Mouse (Mus musculus) MEL (cell line): ENCODE measurements at regions not wholly inside any gene's neighbourhood (a gene's known extent, or its start where the extent isn't known, plus 50 kb on each side); places are given as distances from the start of the nearest gene placed in this dataset.

Source experiments
- DNase-seq: peaks from one replicate; pipeline ENCODE4 v3.0.0; 2011; ENCODE audit warnings: low read depth, low spot score
- H3K27ac ChIP-seq: 2 replicates; pipeline ENCODE4 v1.5.1; 2012; ENCODE audit warnings: low read depth, mild to moderate bottlenecking, control low read depth, low read length, moderate library complexity; ENCODE audit not compliant: control insufficient read depth
- H3K27me3 ChIP-seq, 2 experiments: fragments of 150-350 bp in 1 of 2; sonication (generic) in 1 of 2; 2 replicates each; pipeline ENCODE4 v1.6.1; 2012; ENCODE audit warnings: low read length in 2 of 2, mild to moderate bottlenecking in 2 of 2, improper control_type of control experiment in 1 of 2, moderate library complexity in 1 of 2; ENCODE audit not compliant: insufficient read depth in 2 of 2, control insufficient read depth in 1 of 2
- H3K36me3 ChIP-seq, 2 experiments: 2 replicates each; pipeline ENCODE4 v1.6.1; 2012 to 2014; ENCODE audit warnings: low read length in 2 of 2, improper control_type of control experiment in 1 of 2, inconsistent platforms in 1 of 2, mild to moderate bottlenecking in 1 of 2; ENCODE audit not compliant: insufficient read depth in 2 of 2, control insufficient read depth in 1 of 2
- H3K4me1 ChIP-seq, 2 experiments: fragments of 150-350 bp in 1 of 2; sonication (generic) in 1 of 2; 2 replicates each; pipeline ENCODE4 v1.6.1; 2012; ENCODE audit warnings: low read length in 2 of 2, improper control_type of control experiment in 1 of 2, mild to moderate bottlenecking in 1 of 2; ENCODE audit not compliant: insufficient read depth in 2 of 2, control insufficient read depth in 1 of 2
- H3K4me3 ChIP-seq, 2 experiments: fragments of 150-350 bp in 1 of 2; sonication (generic) in 1 of 2; 2 replicates each; pipeline ENCODE4 v1.5.1; 2012; ENCODE audit warnings: low read depth in 2 of 2, low read length in 2 of 2, mild to moderate bottlenecking in 2 of 2, moderate library complexity in 2 of 2, control low read depth in 1 of 2, improper control_type of control experiment in 1 of 2; ENCODE audit not compliant: control insufficient read depth in 1 of 2, insufficient read depth in 1 of 2
- H3K79me2 ChIP-seq: 2 replicates; pipeline ENCODE4 v1.6.1; 2012; ENCODE audit warnings: mild to moderate bottlenecking, low read length, moderate library complexity; ENCODE audit not compliant: control insufficient read depth, poor library complexity, insufficient read depth
- H3K9ac ChIP-seq: 2 replicates; pipeline ENCODE4 v1.6.1; 2012; ENCODE audit warnings: low read depth, mild to moderate bottlenecking, control low read depth, low read length, moderate library complexity; ENCODE audit not compliant: control insufficient read depth, poor library complexity, severe bottlenecking
- H3K9me3 ChIP-seq: fragments of 150-350 bp; sonication (generic); replicated peaks from 2 replicates; pipeline ENCODE4 v1.6.1; 2012; ENCODE audit warnings: mild to moderate bottlenecking, low read length, improper control_type of control experiment, moderate library complexity; ENCODE audit not compliant: insufficient read depth
- CHD2 ChIP-seq: IDR thresholded peaks from 2 replicates; pipeline ENCODE4 v1.6.1; 2011; ENCODE audit warnings: low read length, improper control_type of control experiment
- E2F4 ChIP-seq: IDR thresholded peaks from 2 replicates; pipeline ENCODE4 v1.6.1; 2011; ENCODE audit warnings: low read depth, low read length, improper control_type of control experiment, borderline replicate concordance
- ETS1 ChIP-seq: IDR thresholded peaks from 2 replicates; pipeline ENCODE4 v1.6.1; 2012; ENCODE audit warnings: low read depth, mild to moderate bottlenecking, inconsistent platforms, low read length, improper control_type of control experiment, moderate library complexity
- GABPA ChIP-seq: IDR thresholded peaks from 2 replicates; pipeline ENCODE4 v1.6.1; 2012; ENCODE audit warnings: low read depth, mild to moderate bottlenecking, inconsistent platforms, low read length, improper control_type of control experiment, moderate library complexity
- MAX ChIP-seq: IDR thresholded peaks from 2 replicates; pipeline ENCODE4 v1.6.1; 2011; ENCODE audit warnings: low read length, improper control_type of control experiment
- MAZ ChIP-seq: IDR thresholded peaks from 2 replicates; pipeline ENCODE4 v1.6.1; 2012; ENCODE audit warnings: low read depth, mild to moderate bottlenecking, inconsistent platforms, low read length, improper control_type of control experiment
- MEF2A ChIP-seq: IDR thresholded peaks from 2 replicates; pipeline ENCODE4 v1.6.1; 2014; ENCODE audit warnings: low read depth, mild to moderate bottlenecking, inconsistent platforms, low read length, improper control_type of control experiment; ENCODE audit not compliant: poor library complexity, insufficient replicate concordance, severe bottlenecking; ENCODE audit errors: extremely low read depth
- MXI1 ChIP-seq: IDR thresholded peaks from 2 replicates; pipeline ENCODE4 v1.6.1; 2011; ENCODE audit warnings: mild to moderate bottlenecking, low read depth, low read length, improper control_type of control experiment
- NRF1 ChIP-seq: IDR thresholded peaks from 2 replicates; pipeline ENCODE4 v1.6.1; 2014; ENCODE audit warnings: low read depth, mild to moderate bottlenecking, inconsistent platforms, low read length, improper control_type of control experiment, moderate library complexity; ENCODE audit not compliant: poor library complexity, insufficient read depth, severe bottlenecking
- POLR2A ChIP-seq, 2 experiments: IDR thresholded peaks; 2 replicates each; pipeline ENCODE4 v1.6.1; 2011 to 2012; ENCODE audit warnings: low read length in 2 of 2, mild to moderate bottlenecking in 2 of 2, control low read depth in 1 of 2, improper control_type of control experiment in 1 of 2, low read depth in 1 of 2, moderate library complexity in 1 of 2; ENCODE audit not compliant: control insufficient read depth in 1 of 2, insufficient read depth in 1 of 2, poor library complexity in 1 of 2
- POLR2AphosphoS2 ChIP-seq: IDR thresholded peaks from 2 replicates; pipeline ENCODE4 v1.6.1; 2011; ENCODE audit warnings: low read length, improper control_type of control experiment
- RAD21 ChIP-seq: IDR thresholded peaks from 2 replicates; pipeline ENCODE4 v1.6.1; 2011; ENCODE audit warnings: mild to moderate bottlenecking, low read depth, low read length, improper control_type of control experiment
- RCOR1 ChIP-seq: IDR thresholded peaks from 2 replicates; pipeline ENCODE4 v1.6.1; 2012; ENCODE audit warnings: low read depth, mild to moderate bottlenecking, inconsistent platforms, low read length, improper control_type of control experiment
- USF1 ChIP-seq: IDR thresholded peaks from 2 replicates; pipeline ENCODE4 v1.6.1; 2014; ENCODE audit warnings: low read depth, mild to moderate bottlenecking, inconsistent platforms, low read length, improper control_type of control experiment, moderate library complexity
- USF2 ChIP-seq, 2 experiments: IDR thresholded peaks; 2 replicates each; pipeline ENCODE4 v1.6.1; 2011 to 2012; ENCODE audit warnings: improper control_type of control experiment in 2 of 2, low read length in 2 of 2, borderline replicate concordance in 1 of 2, inconsistent platforms in 1 of 2, low read depth in 1 of 2, mild to moderate bottlenecking in 1 of 2; ENCODE audit not compliant: insufficient read depth in 1 of 2
- ZC3H11A ChIP-seq: IDR thresholded peaks from 2 replicates; pipeline ENCODE4 v1.6.1; 2012; ENCODE audit warnings: low read depth, mild to moderate bottlenecking, inconsistent platforms, low read length, improper control_type of control experiment

GRCm38 (mm10) chr7:111155995-111156394 lies 73.2 kb upstream of the Eif4g2 start (continued):
- TF ChIP-seq POLR2AphosphoS2 (peak; percentile 13; the same call in 1 of the 2 replicates), CHD2 (no peak)

DNA sequence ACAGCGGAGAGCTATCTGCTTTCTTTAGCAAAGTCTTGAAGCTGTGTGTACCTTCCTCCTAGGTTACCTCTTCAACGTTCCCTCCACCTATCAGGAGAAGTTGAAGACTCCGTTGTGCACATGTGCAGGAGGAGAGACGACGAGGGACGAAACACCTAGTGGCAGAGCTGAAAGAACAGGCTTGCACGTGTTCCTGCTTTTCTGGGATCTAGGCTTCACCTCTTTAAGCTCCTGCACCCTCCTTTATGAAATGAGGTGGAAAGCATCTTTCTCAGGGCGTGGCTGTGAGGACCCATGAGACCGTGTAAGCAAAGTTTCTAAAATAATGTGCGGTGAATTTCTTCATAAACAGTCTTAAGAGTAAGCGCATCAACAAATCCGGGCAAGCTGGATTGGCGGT lies 71.4 kb upstream of the Eif4g2 start:
- peaks cover 0 to 11% of the 10 kb centered on the region in 2 experiments; a peak in 2 of 4 replicates for H3K36me3 ChIP-seq
- no peak overlapping the region for H3K4me3 ChIP-seq
- H3K79me2 ChIP-seq = no peaks in the 10 kb centered on the region; the same call in 1 of the 2 replicates
- no peak for DNase-seq
- H3K9me3 ChIP-seq = no peaks in the 10 kb centered on the region
- TF ChIP-seq MEF2A (no peak), RCOR1 (no peak), MXI1 (no peak), MAZ (no peak)
- peaks cover 5 to 15% of the 10 kb centered on the region in 2 experiments for H3K4me1 ChIP-seq
- H3K27ac ChIP-seq = no peak overlapping the region
- H3K27me3 ChIP-seq = no peaks in the 10 kb centered on the region
- H3K9ac ChIP-seq = no peak overlapping the region

DNA sequence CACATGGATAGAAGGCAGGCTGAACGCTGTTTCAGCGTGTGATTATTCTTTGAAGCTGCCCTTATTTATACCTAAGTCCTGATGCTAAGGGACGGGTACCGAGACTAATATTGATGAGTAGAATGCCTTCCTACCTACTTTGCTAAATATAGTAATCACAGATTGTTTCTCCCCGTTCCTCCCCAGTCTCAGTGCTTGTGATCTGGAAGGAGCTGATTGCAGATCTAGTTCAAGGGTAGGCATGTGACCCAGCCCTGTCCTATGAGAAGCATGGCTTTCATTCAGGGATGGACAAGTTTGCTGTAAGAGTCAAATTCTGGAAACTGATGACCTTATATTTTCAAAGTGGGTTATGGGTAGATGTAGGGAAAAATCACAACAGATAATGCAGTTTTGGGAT lies 67.7 kb upstream of the Eif4g2 start:
- DNase-seq = no peak
- no peak for TF ChIP-seq RAD21
- peak; percentile 56; the same call in 1 of the 2 replicates for TF ChIP-seq USF1
- TF ChIP-seq, all 39 proteins: peak for 1

GRCm38 (mm10) chr7:111150115-111150514 lies 67.3 kb upstream of the Eif4g2 start:
- no peak overlapping the region for H3K4me3 ChIP-seq
- peaks cover 0 to 15% of the 10 kb centered on the region in 2 experiments; a peak in 2 of 4 replicates for H3K36me3 ChIP-seq
- no peak for DNase-seq

More for the DNA sequence above, 67.7 kb upstream of the Eif4g2 start:
- Histone ChIP-seq H3K27me3 (no peaks in the 10 kb centered on the region), H3K4me1 (peaks cover 10 to 12% of the 10 kb centered on the region in 2 experiments), H3K36me3 (peaks cover 0 to 17% of the 10 kb centered on the region in 2 experiments; a peak in 2 of 4 replicates), H3K27ac (no peak overlapping the region), H3K79me2 (no peaks in the 10 kb centered on the region), H3K4me3 (no peak overlapping the region), H3K9ac (no peak overlapping the region), H3K9me3 (no peaks in the 10 kb centered on the region)

More at GRCm38 (mm10) chr7:111150115-111150514, 67.3 kb upstream of the Eif4g2 start:
- no peak overlapping the region for H3K27ac ChIP-seq
- no peaks in the 10 kb centered on the region for H3K27me3 ChIP-seq
- H3K4me1 ChIP-seq = peaks cover 7 to 11% of the 10 kb centered on the region in 2 experiments
- TF ChIP-seq POLR2A (IDR thresholded peaks at IDR 0.05; ENCODE audit: control insufficient read depth in 1 of 2, insufficient read depth in 1 of 2, low read depth in 1 of 2, low read length in 2 of 2, poor library complexity in 1 of 2) (no peak), NRF1 (no peak), MXI1 (no peak), USF2 (IDR thresholded peaks at IDR 0.05; ENCODE audit: borderline replicate concordance in 1 of 2, insufficient read depth in 1 of 2, low read depth in 1 of 2, low read length in 2 of 2) (no peak), GABPA (no peak), ETS1 (no peak), MAX (no peak), E2F4 (no peak), ZC3H11A (no peak)
- no peaks in the 10 kb centered on the region for H3K79me2 ChIP-seq
- H3K9me3 ChIP-seq = no peaks in the 10 kb centered on the region
- H3K9ac ChIP-seq = no peak overlapping the region
